ENCODE assay signal across 24 mouse cellular contexts in the genomic region with DNA sequence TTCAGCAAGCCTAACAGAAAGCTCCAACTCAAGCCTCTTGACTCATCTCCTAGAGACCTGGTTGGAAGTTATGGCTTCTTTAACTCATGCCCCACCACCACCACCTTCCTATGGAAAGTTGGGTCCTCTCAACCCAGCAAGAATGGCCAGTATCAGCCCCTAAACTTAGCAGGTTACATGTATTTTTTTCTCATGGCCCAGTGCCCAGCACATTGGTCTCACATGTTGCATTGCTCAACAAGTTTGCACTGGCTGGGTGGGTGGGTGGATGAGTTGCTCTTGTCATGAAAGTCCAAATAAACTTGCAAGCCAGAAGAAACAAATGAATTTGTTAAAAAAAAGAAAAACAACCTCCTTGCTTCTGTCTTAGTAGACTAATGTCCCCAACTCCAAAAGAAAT.
A peak's percentile ranks its signal among the peaks of the same experiment; 100 is the strongest.
DNase-seq lines count a peak whose midpoint lies in the region.
"Had no signal": no experiment of that assay in that cellular context is flagged by ENCODE, and none has a peak within 500 bp of the region (broad histone marks: within the 10 kb centered on the region; RNA-seq: fewer than 3 reads in every experiment).

No protein-coding gene starts in this region.

- H3K27me3 ChIP-seq in heart, embryonic 10.5 days (ENCODE audit: insufficient read depth, poor library complexity, severe bottlenecking): no peaks in the 10 kb centered on the region
- H3K27me3 ChIP-seq in midbrain, embryonic 10.5 days (ENCODE audit: low read depth, poor library complexity, severe bottlenecking): no peaks in the 10 kb centered on the region
- H3K27me3 ChIP-seq: forebrain, embryonic 13.5 days; hindbrain, embryonic 12.5 days; liver, embryonic 12.5 days; Patski had no signal

- H3K4me1 ChIP-seq in heart, embryonic 10.5 days: no peaks in the 10 kb centered on the region
- no peaks in the 10 kb centered on the region for H3K4me1 ChIP-seq in midbrain, embryonic 10.5 days
- H3K4me1 ChIP-seq: forebrain, embryonic 13.5 days; hindbrain, embryonic 12.5 days; liver, embryonic 12.5 days had no signal

- H3K4me3 ChIP-seq in heart, embryonic 10.5 days: no peak overlapping the region
- no peak overlapping the region for H3K4me3 ChIP-seq in midbrain, embryonic 10.5 days
- H3K4me3 ChIP-seq: forebrain, embryonic 13.5 days; hindbrain, embryonic 12.5 days; liver, embryonic 12.5 days had no signal

- no peaks in the 10 kb centered on the region for H3K9me3 ChIP-seq in heart, embryonic 10.5 days
- no peaks in the 10 kb centered on the region for H3K9me3 ChIP-seq in midbrain, embryonic 10.5 days (replicated peaks)
- H3K9me3 ChIP-seq: forebrain, embryonic 13.5 days; hindbrain, embryonic 12.5 days; liver, embryonic 12.5 days had no signal

- H3K27ac ChIP-seq in heart, embryonic 10.5 days: no peak overlapping the region
- H3K27ac ChIP-seq in midbrain, embryonic 10.5 days (replicated peaks): no peak overlapping the region
- H3K27ac ChIP-seq: forebrain, embryonic 13.5 days; hindbrain, embryonic 12.5 days; hindbrain, postnatal 0 days; kidney, postnatal 0 days; liver, embryonic 12.5 days; macrophage had no signal

- peak; percentile 10 for DNase-seq in gastrocnemius, adult 18-20 months (ENCODE audit: low spot score)
- no peak for DNase-seq in gastrocnemius, postnatal 10 days
- peak; percentile 28 for DNase-seq in heart, adult 8-10 months (ENCODE audit: low spot score)
- no peak for DNase-seq in heart, embryonic 10.5 days (ENCODE audit: low spot score)
- DNase-seq in urinary bladder, postnatal 14 days (ENCODE audit: low spot score): peak; percentile 24
- no peak for DNase-seq in urinary bladder, postnatal 10 days (ENCODE audit: low spot score)
- peak; percentile 59 for DNase-seq in lung, postnatal 36 days
- no peak for DNase-seq in midbrain, embryonic 10.5 days (ENCODE audit: low spot score)
- DNase-seq: cerebellum, adult 18-20 months; kidney, adult 8-10 months; kidney, postnatal 4 days; layer of hippocampus, postnatal 36 days; left cerebral cortex, postnatal 4 days; liver, postnatal 0 days; midbrain, embryonic 14.5 days; thymus, adult 2 months; thymus, postnatal 36 days had no signal

- H3K36me3 ChIP-seq in heart, embryonic 10.5 days: no peaks in the 10 kb centered on the region
- H3K36me3 ChIP-seq in midbrain, embryonic 10.5 days: no peaks in the 10 kb centered on the region
- H3K36me3 ChIP-seq: hindbrain, embryonic 12.5 days; liver, embryonic 12.5 days had no signal

Comparison
In these comparisons a context has a peak if more than half of its experiments do, and no peak if none do; other contexts are left out.
1. DNase-seq: peak in gastrocnemius, adult 18-20 months (single experiment), heart, adult 8-10 months (single experiment), urinary bladder, postnatal 14 days (single experiment) and lung, postnatal 36 days (single experiment); none in gastrocnemius, postnatal 10 days (single experiment), heart, embryonic 10.5 days (single experiment), urinary bladder, postnatal 10 days (single experiment) and midbrain, embryonic 10.5 days (single experiment).